Mouse (Mus musculus) B cell, adult 2 months (primary cell): ENCODE measurements around the gene Gngt2.
A peak's percentile ranks its signal among the peaks of the same experiment; 100 is the strongest.

ENCODE experiments used
- DNase-seq, 2 experiments: peaks; one replicate each; pipeline ENCODE4 v3.0.0; 2022

Gngt2 gene

DNA sequence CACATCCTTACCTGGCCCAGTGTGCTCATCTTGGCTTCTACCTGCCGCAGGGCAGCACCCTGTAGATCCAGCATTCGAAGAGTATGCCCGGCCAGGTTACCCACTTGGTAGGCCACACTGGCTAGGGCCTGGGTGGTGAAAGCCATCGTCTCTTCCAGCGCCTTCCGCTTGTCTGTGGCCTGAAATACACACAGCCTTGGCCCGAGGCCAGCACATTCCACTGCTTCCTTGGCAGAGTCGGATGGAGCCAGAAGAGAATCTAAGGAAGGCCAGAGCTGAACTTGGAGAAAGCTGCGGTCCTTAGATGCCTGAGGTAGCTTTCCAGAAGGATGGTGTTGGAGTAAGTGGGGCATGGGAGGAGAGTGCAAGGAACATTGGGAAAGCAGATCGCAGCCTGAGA lies at the start of gene Gngt2:
TSS of gene Gngt2 (plus strand) at position 158 of the 400 bp plus-strand sequence.
- no peak for DNase-seq

DNA sequence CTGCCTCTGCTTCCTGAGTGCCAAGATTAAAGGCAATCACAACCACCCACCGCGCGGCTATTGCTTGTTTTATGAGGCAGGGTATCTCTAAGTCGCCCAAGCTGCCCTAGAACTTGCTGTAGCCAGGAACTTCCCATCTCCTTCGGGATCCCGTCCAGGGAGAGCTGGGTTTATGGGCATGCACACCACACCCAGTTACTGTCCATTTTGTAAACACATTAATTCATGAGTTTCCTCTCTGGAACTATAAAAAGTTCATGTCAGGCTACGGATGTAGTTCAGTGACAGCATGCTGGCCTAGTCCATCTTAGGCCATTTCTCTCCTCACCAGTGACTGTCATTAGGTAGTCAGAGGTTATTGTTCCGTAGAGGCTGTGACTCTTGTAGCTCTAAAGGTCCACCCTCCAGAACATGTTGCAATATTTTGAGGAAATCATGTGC lies 47.5 kb upstream of the Gngt2 start:
- no peak for DNase-seq

DNA sequence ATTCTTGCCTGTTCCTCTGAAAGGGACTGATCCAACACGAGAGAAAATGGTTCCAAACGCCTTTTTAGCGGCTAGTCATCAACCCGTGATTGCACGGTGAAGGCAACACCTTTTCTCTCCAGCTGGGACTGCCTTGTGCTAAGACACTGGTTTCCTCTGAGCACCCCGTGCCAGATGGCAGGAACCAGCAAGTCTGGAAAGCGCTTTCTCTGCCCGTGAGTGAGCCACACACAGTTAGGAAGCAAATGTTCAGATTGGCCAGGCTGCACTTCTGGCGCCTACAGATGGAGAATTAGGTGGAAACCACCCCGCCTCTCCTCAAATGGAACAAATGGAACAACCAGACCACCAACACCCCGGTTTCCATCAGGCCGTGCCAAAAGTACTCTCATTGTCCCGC lies 45.2 kb upstream of the Gngt2 start:
- DNase-seq = no peak

DNA sequence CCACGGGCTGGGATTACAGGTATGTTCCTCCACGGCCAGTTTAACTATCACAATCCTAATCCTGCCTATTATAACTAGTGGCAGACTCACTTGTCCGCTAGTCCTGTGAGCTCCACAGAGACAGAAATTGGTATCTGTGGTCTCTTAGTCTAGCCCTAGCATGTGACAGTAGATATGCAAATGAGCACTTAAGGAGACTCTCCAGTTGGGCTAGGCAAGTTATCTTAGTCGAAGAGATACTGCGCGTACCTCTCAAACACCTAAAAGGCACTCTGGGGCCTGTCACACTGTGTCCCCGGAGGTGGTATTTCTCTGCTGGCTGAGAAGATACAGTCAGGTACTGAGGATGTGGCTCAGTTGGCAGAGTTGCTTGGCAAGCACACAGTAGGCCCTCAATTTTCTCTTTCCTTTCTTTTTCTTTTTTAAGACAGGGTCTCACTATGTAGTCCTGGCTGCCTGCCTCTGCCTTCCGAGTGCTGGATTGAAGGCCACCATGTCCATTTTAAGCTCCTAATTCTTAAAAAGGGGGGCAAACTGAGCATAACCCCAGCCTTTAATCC lies 44.0 kb upstream of the Gngt2 start:
- no peak for DNase-seq

DNA sequence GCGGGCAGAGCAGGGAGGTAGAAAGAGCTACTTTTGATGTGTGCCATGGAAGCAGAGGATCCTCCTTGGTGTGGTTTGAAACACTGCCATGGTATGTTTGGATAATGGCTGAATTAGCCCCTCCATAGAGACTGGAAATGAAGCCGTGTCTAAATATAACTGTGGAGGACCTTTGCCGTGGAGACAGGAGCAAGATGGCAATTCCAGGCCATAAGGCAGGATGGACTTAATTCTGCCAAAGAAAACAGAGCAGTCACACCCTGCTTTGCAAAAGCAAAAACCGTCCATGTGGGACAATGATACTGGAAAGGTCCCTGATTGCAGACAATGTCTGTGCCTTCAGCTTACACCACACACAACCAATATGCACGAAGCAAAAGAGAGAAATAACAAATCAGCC lies 42.8 kb upstream of the Gngt2 start:
- DNase-seq = no peak

DNA sequence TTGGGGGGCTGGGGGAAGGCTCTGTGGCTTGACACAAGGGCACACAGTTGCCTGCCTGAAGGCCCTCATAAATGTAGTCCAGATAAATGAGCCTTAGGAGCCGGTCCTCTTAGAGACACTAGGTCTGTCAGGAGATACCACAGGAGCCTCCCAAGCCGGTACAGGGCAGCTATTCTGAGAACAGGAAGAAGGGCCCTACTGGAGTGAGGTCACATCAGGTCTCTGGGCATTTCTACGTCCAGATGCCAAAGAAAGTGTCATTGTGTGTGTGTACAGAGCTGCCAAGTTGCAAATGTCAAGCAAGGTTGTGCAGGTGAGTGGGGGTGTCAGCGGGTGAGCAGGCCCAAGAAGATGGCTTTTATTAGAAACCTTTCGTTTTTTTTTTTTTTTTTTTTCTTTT lies 41.4 kb upstream of the Gngt2 start:
- no peak for DNase-seq

DNA sequence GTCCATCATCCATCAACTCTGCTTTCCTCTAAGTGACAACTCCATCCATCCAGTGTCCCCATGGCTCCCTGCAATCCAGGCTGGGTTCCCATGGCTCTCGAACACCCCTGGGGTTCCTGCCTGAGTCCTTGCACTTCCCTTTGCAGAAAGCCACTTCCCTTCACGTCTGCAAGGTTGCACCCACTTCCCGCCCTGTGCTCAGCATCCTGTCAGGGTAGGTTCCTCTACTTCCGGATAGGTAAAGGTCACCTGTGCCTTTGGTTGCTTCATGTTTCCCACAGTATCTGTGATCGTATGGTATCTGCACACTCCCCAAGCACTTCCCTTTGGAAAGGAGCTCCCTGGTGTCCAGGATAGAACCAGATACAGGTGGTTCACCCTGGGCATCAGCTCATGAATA lies 32.0 kb upstream of the Gngt2 start:
- no peak for DNase-seq

DNA sequence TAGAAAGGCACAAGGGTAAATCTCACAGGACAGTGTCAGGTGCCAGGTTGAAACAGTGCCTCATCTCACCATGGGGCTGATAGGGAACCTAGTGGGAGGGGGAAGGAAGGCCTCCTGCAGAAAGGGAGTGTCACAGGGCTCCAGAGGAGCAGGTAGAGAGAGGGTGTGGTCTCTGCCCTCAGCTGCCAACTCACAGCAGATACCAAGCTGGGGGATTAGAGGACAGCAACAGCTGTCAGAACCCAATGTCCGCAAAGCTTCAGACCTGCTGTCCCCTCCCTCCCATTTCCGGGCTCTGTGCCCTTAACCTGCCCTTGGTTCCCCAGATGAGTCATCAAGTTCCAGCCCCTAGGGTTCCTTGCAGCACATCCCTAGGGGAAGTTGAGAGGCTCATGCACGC lies 31.5 kb upstream of the Gngt2 start:
- no peak for DNase-seq

DNA sequence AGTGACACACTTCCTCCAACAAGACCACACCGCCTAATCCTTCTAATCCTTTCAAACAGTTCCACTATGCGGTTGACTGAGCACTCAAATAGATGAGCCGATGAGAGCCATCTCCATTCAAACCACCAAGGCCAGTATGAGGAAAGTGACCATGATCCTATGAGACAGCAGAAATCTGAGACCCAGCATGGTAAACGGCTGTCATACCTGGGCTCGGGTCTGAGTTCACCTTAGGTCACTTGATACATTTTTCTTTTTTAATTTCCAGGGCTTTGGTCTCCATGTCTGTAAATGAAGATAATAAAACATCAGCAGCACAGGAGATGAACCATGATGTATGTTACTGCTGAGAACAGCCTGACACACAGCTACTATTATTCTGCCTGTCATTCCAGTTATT lies 29.1 kb upstream of the Gngt2 start:
- DNase-seq = no peak

DNA sequence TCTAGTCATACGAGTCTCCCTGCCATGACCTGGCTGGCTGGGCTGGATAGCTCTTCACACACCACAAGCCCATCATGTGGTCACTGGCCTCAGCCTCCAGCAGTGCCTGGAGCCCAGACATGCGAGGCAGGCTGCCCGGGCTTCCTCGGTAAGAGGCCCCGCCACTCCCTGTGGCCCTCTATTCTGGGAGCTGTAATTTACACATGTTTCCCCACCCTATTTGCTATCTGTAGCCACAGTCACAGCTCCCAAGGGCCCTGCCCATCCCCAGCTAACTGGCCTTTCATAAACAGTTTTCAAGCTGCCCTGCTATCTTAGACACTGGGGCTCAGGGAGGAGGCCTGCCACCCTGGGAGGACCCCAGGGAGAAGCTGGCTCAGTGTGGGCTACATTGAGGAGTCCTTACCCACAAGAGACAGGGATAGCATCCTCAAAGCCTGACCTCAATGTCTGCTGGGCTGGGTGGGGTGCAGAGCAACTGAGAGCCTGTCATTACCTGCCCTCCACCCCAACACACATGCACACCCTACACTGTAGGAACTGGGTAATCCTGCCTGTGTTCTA lies 28.5 kb upstream of the Gngt2 start:
- no peak for DNase-seq

DNA sequence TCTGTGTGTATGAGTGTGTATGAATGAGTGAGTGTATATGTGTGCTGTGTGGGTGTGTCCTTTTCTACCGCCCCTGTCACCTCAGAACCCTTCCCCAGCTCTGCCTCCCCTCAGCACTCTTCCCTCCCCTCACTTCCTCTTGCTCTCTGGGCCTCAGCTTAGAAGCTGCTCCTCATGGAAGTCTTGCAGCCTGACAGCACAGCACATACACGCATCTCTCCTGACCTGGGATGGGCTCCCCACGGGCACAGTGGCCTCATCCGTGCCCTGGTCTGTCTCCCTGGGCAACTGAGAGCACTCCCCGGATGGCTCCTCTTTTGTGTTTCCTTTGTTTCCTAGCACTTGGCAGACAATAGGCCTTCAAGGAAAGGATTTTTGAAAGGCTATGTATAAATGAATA lies 27.4 kb upstream of the Gngt2 start:
- no peak for DNase-seq

DNA sequence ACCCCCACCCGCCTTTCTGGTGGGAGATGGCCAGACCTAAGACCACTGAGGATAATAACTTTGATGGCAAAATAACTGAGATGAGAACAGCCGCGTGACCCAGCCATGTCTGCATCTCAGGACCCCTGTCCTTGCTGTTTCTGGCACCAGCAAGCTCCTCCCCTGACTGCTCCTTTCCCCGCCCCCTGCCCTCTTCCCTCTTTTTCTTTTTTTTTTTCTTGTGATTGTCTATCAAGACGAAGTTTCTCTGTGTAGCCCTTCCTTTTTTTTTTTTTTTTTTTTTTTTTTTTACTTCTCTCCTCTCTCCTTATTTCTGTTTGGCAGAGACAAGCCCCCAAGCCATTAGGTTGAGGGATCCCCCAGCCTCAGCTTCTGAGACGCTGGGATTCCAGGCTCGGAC lies 26.2 kb upstream of the Gngt2 start:
- DNase-seq = no peak

DNA sequence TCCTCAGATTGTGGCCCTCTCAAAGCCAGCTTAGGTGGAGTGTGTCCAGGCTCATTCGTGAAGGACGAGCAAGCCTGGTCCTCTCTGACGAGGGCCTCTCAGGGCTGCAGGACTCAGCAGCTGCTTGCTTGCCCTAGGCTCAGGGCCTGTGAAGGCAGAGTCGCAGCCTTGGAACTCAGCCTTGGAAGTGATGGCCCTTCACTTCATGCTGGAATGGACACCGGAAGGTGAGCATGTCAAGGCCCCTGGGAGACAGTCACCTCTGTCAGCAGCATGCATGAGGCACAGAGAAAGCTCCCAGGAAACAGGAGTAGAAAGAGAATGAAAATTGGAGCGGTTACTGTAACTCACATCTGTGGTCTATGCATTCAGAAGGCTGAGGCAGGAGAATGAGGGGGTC lies 25.3 kb upstream of the Gngt2 start:
- no peak for DNase-seq

DNA sequence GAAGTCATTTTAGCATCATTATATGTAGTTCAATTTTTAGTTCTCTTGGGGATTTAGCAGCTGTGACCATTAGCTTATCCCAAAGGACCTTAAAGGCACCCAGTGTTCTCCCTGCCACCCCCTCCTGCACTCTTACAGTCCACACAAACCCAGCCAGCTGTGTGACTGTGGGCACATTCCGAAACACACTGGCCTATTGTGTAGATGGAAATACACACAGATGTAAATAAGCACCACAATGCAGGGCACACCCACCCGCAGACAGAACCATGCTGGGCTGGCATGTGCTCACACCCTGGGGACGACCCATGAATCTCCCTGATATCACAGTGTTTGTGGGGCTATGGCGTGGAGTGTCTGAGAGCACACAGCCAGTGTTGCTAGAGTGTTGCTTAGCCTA lies 24.8 kb upstream of the Gngt2 start:
- DNase-seq = no peak

DNA sequence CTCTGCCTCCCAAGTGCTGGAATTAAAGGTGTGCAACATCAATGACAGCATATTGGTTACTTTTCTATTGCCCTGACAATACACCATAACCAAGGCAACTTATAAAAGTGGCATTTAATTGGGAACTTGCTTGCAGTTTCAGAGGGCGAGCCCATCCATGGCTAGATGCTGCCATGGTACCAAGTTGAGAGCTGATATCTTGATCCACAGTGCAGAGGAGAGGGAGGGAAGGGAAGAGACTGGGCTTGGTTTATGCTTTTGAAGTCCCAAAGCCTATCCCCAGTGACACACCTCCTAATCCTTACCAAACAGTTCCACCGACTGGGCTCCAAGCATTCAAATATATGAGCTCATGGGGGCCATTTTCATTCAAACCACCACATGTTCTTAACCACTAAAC lies 22.9 kb upstream of the Gngt2 start:
- no peak for DNase-seq

DNA sequence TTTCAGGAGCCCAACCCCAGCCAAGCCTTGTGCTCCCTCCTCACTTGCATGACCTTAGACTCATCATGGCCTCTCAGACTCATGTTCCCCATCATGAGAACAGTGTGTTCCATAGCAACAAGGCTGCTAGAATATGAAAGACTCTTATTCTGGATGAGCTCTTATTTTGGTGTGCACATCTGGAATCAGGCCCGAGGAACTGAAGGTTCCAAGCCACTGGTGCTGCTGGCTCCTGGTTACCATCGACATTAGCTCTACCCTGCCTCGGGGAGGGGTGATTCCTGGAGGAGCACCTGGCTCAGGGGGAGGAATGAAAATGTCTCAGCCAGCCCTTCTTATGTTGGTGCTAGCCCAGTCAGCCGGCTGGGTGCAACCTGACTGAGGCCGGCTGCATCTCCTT lies 22.2 kb upstream of the Gngt2 start:
- DNase-seq = no peak

DNA sequence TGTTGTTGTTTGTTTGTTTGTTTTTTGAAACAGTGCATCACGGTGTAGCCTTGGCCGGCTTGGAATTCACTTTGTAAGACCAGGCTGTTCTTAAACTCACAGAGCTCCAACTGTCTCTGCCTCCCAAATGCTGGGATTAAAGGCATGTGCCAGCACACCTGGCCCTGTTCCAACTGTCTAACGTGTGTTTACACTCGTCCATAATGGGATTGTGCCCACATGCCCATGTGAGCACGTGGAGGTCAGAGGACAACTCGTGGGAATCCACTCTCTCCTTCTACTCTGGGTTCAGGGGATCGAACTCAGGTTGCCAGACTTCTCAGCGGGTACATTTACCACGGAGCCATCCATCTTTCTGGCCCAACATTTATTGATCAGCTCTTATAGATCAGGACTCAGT lies 21.6 kb upstream of the Gngt2 start:
- no peak for DNase-seq

DNA sequence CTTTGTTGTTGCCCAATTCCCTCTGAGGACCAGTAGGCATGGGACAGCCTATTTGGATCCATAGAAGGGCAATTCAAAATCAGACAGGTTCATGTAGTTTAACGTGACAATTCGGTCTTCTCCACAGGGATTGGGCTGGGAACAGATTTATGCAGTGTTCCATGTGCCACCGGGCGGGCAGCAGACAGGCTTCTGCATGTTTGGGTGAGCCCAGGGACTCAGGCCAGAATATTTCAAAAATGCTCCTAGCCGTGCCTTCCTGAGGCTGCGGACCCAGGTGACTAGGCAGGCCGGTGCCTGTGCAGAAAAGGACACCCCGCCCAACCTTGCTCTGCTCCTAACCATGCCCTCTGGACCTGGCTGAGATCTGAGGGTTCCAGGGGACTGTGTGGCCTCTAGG lies 17.9 kb upstream of the Gngt2 start:
- no peak for DNase-seq

DNA sequence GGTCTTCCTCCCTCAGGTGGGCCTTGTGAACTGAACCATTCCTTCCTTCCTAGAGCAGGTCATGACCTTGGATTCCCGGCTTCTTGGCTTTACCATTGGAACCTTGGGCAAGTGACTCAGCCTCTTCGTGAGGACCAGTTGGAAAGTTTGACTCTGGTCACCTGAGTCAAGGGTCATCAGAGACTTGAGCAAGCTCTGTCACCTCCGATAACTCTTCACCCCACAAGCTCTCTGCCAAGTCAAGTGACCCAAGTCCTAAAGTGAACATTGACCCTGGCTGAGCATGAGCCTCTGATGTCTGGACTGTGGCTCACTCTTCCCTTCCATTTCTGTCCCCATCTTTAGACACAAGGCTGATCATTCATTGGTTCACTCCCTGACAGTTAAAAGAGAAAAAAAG lies 15.5 kb upstream of the Gngt2 start:
- no peak for DNase-seq

DNA sequence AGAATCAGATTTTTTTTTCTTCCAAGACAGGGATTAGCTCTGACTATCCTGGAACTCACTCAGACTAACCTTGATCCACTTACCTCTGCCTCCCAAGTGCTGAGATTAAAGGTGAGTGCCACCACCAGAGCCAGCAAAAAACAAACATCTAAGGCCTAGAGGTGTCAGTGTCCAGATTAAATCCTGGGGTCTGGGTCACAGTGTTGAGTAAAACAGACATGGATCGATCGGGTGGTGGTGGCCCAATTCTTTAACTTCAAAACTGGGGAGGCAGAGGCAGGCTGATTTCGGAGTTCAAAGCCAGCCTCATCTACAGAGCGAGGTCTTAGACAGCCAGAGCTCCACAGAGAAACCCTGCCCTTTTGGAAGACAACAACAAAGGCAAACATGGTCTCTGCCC lies 14.6 kb upstream of the Gngt2 start:
- no peak for DNase-seq

DNA sequence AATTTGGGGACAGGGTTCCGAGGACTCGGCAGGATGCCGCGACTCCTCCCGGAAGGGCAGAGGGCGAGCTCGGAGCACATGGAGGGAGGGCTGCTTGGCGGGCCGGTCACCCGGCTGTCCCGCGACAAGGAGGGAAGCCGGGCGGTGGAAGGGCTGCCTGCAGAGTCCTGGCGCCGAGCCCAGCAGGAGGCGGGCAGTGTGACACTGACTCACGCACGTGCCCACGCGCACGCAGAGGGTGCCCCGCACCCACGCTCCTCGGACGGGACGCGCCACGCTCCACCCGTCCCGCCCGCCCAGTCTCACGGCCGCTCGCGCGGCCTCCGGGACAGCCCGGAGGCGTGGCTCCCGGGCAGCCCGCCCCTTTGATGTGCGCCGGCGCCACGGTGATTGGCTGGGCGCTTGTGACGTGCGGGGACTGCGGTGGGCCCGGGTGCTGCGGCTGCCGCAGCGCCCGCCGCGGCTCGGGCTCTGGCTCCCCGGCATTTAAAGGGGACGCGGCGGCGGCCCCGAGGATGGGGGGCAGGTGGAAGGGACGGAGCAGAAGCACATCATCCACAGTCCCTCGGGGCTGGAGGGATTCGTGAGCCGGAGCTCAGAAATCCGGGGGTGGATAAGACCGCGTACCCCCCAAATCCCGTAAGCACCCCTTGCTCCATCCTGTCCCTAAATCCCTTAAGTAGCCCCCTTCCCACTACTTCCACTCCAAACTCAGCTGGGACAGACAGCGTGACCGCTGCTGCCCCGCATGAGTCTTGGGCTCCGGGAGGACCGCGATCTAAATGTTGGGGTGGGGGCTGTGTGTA lies 12.7 kb upstream of the Gngt2 start, which contains the start of gene Phospho1:
TSS of gene Phospho1 (plus strand) at position 429 of the 806 bp plus-strand sequence.
- DNase-seq = peak; percentile 82

DNA sequence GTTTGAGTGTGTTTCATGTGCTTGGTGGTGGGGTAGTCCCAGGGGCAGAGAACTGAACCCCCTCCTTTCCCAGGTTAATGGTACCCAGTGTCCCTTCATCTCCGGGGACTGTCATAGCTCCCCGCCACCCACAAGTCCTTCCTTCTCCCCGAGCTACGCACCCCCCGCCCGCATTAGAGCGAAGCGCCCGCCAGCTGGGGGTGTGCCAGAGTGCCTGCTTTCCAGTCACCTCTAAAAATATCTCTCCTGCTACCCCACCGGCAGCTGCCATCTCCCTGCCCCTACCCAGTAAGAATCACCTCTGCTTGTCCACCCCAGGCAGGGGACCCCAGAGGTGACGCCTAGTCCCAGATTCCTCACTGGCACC lies 12.2 kb upstream of the Gngt2 start:
- DNase-seq = peak in 1 of 2 experiments; percentile 41

DNA sequence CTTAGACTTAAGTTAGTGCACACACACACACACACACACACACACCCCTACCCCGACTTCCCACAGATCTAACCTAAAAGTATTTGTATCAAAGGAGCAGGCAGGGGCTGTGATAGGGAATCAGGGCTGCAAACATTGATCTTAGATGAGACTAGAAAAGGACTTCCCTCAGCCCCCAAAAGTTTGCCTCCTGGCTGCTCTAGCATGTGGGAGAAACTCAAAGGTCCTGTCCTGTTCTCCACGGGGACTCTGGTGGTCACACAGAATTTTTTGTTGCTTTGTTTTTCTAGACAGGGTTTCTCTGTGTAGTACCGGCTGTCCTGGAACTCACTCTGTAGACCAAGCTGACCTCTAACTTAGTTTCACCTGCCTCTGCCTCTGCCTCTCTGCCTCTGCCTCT lies 11.4 kb upstream of the Gngt2 start:
- no peak for DNase-seq

DNA sequence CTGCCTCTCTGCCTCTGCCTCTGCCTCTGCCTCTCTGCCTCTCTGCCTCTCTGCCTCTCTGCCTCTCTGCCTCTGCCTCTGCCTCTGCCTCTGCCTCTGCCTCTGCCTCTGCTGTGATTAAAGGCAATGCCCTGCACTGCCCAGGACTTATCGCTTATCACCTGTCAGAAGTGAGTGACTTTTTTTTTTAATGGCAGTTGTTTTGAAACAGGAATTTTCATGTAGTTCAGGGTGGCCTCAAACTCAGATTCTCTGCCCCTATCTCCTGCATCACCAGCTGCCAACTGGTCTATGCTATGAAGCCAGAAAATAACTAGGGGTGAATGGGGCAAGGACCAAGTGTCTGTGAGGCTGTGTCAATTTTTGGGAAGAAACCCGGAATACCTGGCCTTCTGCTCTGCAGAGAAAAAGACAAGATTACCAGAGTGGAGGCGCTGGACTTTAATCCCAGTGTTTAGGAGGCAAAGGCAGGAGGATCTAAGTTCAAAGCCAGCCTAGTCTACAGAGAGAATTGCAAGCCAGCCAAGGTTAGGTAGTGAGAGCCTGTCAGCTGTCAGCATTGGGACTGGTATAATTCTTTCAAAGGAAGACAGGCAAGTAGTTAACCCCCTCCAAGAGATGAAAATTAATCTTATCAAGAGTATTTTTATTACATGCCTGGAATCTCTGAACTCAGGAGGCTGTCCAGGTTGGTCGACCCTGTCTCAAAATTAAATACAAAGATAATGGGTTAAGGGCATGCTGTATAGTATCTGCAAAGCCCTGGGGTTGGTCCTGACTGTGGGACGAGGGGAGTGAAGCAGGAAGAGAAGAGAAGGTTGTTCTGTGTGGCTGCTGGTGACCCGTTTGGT lies 10.5 kb upstream of the Gngt2 start:
- DNase-seq = no peak
